Mouse (Mus musculus) Patski (cell line): ENCODE data around the gene Pdzd4. TPM values are rescaled to one million over a fixed set of nuclear protein-coding genes. Genes with fewer than 3 reads are reported as not detected.

Experiments used
- ATAC-seq: fragments of 100-300 bp; one replicate; pipeline ENCODE4 v1.8.0; 2021
- CTCF ChIA-PET: fragments of 350-600 bp; sonication (Branson Sonifier 250); formaldehyde crosslinking; loops from one replicate; lab custom pipeline; 2022; ENCODE audit warnings: inconsistent platforms; lab: Charles Lee
- POLR2A ChIA-PET: fragments of 350-600 bp; sonication (Branson Sonifier 250); formaldehyde crosslinking; loops from one replicate; lab custom pipeline; 2022; ENCODE audit warnings: antibody characterized with exemption, inconsistent platforms; lab: Charles Lee
- DNase-seq: peaks from one replicate; pipeline ENCODE4 v3.0.0-alpha.2; 2011; ENCODE audit warnings: low read depth, low spot score
- H3K27me3 ChIP-seq: fragments of 371-371 bp; one replicate; pipeline ENCODE4 v1.5.1; 2021
- CTCF ChIP-seq: fragments of 100-300 bp; IDR thresholded peaks from one replicate; pipeline ENCODE4 v1.5.1; 2021
- in situ Hi-C: fragments of 300-500 bp; cut with MboI; formaldehyde crosslinking; loops from 3 replicates; pipeline ENCODE4 v1.11.1; 2018; ENCODE audit warnings: low pct_unique_long_range_greater_than_20kb, mixed read lengths
- polyA plus RNA-seq: library from polyadenylated mRNA; unstranded; gene quantifications from one replicate; pipeline ENCODE4 v1.2.3, GENCODE M21; 2021

The Pdzd4 gene
- polyA plus RNA-seq, 1 experiment from 2014 or later: 30.5 TPM

- POLR2A ChIA-PET: interaction anchor here (1.0 kb wide), 1 partner anchor 12 kb away, joined by 4 read pairs; the partner anchor contains the start of gene Srpk3
- TF ChIP-seq CTCF: no peak
- in situ Hi-C loops: no loop called here
- CTCF ChIA-PET: no interaction called here
- DNase-seq (peak; percentile 78), ATAC-seq (peak; percentile 89)
- H3K27me3 ChIP-seq: no peaks in the 10 kb centered on the region
Observed at GRCm38 (mm10) chrX:73786364-73787224, 38.2 kb downstream of the Pdzd4 start, which contains the start of the genes Idh3g and Ssr4. Gene Idh3g (minus strand): TSS chrX:73786897. Gene Ssr4 (plus strand): TSS chrX:73787028.

- no peak for DNase-seq
- TF ChIP-seq CTCF: no peak
- in situ Hi-C loops: no loop called here
- H3K27me3 ChIP-seq: no peaks in the 10 kb centered on the region
- ChIA-PET POLR2A (interaction anchor here (1.2 kb wide), 1 partner anchor 49 kb away, joined by 3 read pairs; no protein-coding TSS in a partner anchor), CTCF (no interaction called here)
- no peak for ATAC-seq
Observed at GRCm38 (mm10) chrX:73785666-73786065, 39.1 kb downstream of the Pdzd4 start.

GRCm38 (mm10) chrX:73782227-73782626 is 42.5 kb downstream of the Pdzd4 start:
- POLR2A ChIA-PET: no interaction called here
- ATAC-seq (no peak), DNase-seq (no peak)
- in situ Hi-C loops: no loop called here
- no peak for TF ChIP-seq CTCF
- no peaks in the 10 kb centered on the region for H3K27me3 ChIP-seq
- CTCF ChIA-PET: no interaction called here

- no peak for DNase-seq
- POLR2A ChIA-PET: interaction anchor here (1.4 kb wide), 1 partner anchor 12 kb away, joined by 4 read pairs; no protein-coding TSS in a partner anchor
- CTCF ChIA-PET: no interaction called here
- ATAC-seq: no peak
- no peaks in the 10 kb centered on the region for H3K27me3 ChIP-seq
- TF ChIP-seq CTCF: no peak
- in situ Hi-C loops: no loop called here
Observed at GRCm38 (mm10) chrX:73774802-73775483, 49.8 kb downstream of the Pdzd4 start.

GRCm38 (mm10) chrX:73774168-73774760 is 50.5 kb downstream of the Pdzd4 start, which contains the start of gene Srpk3:
Gene Srpk3 (plus strand): TSS chrX:73774405.
- in situ Hi-C loops: no loop called here
- H3K27me3 ChIP-seq: no peaks in the 10 kb centered on the region
- ChIA-PET CTCF (no interaction called here), POLR2A (interaction anchor here (1.4 kb wide), 1 partner anchor 13 kb away, joined by 4 read pairs; no protein-coding TSS in a partner anchor)
- no peak for TF ChIP-seq CTCF
- ATAC-seq: peak; percentile 72
- DNase-seq: no peak

GRCm38 (mm10) chrX:73767267-73767666 is 57.5 kb downstream of the Pdzd4 start:
- peaks cover 3% of the 10 kb centered on the region for H3K27me3 ChIP-seq
- no peak for TF ChIP-seq CTCF
- CTCF ChIA-PET: no interaction called here
- DNase-seq (no peak), ATAC-seq (no peak)
- POLR2A ChIA-PET: no interaction called here
- in situ Hi-C loops: no loop called here

- DNase-seq (no peak), ATAC-seq (no peak)
- H3K27me3 ChIP-seq: peaks cover 3% of the 10 kb centered on the region
- TF ChIP-seq CTCF: no peak
- ChIA-PET CTCF (no interaction called here), POLR2A (no interaction called here)
- in situ Hi-C loops: no loop called here
Observed at GRCm38 (mm10) chrX:73765311-73765710, 59.5 kb downstream of the Pdzd4 start.

GRCm38 (mm10) chrX:73758611-73759290 is 66.0 kb downstream of the Pdzd4 start:
- ATAC-seq: no peak
- CTCF ChIA-PET: no interaction called here
- POLR2A ChIA-PET: interaction anchor here (0.5 kb wide), 1 partner anchor 48 kb away, joined by 8 read pairs; no protein-coding TSS in a partner anchor
- in situ Hi-C loops: no loop called here
- DNase-seq: no peak
- no peak for TF ChIP-seq CTCF
- H3K27me3 ChIP-seq: peaks cover 24% of the 10 kb centered on the region

GRCm38 (mm10) chrX:73756334-73757140 is 68.2 kb downstream of the Pdzd4 start, which contains the start of gene Plxnb3:
Gene Plxnb3 (plus strand): TSS chrX:73757090.
- ChIA-PET POLR2A (no interaction called here), CTCF (interaction anchor here (1.1 kb wide), 1 partner anchor 10 kb away, joined by 3 read pairs; no protein-coding TSS in a partner anchor)
- no peak for DNase-seq
- in situ Hi-C loops: no loop called here
- peaks cover 24% of the 10 kb centered on the region for H3K27me3 ChIP-seq
- no peak for TF ChIP-seq CTCF
- ATAC-seq: no peak
